Mouse (Mus musculus): ENCODE measurements around the gene Hoxa3. TPM values are rescaled to one million over a fixed set of nuclear protein-coding genes. Genes with fewer than 3 reads are reported as not detected.

Gene Hoxa3
- polyA plus RNA-seq (2016; fragmentation: Nextera tagmentation; extraction: Ambion mirVana): 13.7 and 19.5 TPM in 2 replicates

DNA sequence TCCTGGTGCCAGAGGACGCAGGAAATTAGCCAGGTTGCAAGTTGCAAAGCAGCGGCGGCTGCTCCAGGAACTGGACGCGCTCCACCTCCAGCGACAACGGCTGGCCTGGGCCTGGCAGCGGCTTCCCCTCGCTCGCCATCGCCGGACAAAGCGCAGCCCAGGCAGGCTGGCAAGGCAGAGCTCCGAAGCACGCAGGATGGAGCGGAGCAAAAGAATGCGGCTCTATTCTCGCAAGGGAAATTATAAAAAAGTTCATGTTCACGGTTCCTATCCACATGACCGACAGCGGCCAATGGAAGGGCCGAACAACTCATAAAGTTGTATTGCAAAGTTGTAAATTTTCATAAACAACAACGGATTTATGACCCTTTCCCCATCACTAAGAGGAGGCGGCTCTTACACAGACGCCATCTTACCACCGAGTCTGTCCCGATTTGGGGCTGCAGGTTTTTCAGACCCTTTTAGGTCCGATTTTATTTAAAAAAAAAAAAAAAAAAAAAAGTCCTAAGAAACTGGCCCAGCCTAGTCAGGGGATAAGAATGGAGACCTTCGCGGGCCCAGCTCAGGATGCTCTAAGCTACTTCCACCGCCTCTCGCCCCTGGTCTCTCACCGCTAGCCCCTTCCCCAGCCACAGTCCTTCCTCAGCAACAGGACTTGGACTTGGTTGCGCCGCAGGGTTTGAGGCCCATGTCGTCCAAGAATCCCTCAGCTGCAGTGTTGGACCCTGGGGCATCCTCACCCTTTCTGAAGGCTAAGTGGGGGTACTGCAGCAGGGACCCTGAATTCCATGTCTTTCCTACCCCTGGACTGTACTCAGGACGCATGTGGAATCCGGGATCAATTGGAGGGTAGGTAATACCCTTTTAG is at the start of gene Hoxa3, which contains the start of gene Gm28308:
Gene Hoxa3, minus strand, starts transcription at position 218 of the 868 bp plus-strand sequence.
Gene Gm28308, minus strand, starts transcription at position 221 of the 868 bp plus-strand sequence.
- H3K27me3 ChIP-seq: peaks cover 98% of the 10 kb centered on the region
- H3K9ac ChIP-seq: no peak within 1 kb of the TSS
- H3K36me3 ChIP-seq: no peaks in the 10 kb centered on the region
- ATAC-seq (ENCODE audit: low FRiP score): no peak
- H3K27ac ChIP-seq: no peak within 1 kb of the TSS
- H3K9me3 ChIP-seq (replicated peaks): no peaks in the 10 kb centered on the region
- 0 out of 2 replicates have a peak within 1 kb of the TSS, but pooled peaks have one; percentile 13 for H3K4me2 ChIP-seq (replicated peaks)
- peak within 1 kb of the TSS; percentile 10; the same call in 1 of the 2 replicates for H3K4me3 ChIP-seq
- H3K4me1 ChIP-seq: peaks cover 21% of the 10 kb centered on the region
- WGBS: 3% methylated on average over 38 of the region's 38 CpGs

DNA sequence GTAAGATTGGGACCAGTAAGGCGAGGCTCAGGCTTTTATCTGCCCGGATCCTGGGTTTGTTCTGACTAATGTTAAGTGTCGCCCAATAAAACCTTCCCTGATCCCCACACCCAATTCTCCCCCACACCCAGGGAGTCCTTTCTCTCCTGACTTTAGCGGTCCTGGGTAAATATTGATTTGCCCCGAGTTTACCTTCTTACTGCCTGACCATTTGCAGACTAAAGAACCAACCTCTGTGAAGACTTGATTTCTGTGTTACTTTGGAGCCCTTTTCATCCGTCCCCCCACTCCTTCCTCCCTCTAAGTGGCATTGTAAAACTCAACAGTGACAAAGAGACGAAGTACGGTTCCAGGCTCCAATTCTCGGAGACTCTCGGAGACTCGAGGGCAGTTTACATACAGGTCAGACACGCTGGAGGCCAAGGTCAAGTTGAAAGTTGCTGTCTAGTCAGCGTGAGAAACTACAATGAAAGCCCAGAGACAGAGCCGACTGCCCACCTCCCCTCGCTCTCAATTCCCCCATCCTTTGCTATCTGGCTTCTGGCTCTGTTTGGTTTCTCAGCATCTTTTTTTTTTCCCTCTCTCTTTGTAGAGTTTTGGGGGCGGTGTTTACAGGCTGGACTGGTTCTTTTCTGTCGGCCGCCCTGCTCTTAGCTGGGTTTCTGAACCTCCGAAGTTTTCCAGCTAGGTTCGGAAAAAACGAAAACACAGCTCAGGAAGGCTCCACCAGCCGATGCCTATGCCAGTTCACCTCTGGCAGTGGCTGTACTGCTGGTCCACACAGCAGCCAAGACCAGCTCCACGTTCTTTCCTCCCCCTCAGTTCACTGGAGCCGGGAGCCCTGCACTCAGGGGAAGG is 49.6 kb upstream of the Hoxa3 start:
- 1% methylated on average over 24 of the region's 24 CpGs for WGBS
- no peak overlapping the region for H3K4me3 ChIP-seq
- H3K36me3 ChIP-seq: no peaks in the 10 kb centered on the region

DNA sequence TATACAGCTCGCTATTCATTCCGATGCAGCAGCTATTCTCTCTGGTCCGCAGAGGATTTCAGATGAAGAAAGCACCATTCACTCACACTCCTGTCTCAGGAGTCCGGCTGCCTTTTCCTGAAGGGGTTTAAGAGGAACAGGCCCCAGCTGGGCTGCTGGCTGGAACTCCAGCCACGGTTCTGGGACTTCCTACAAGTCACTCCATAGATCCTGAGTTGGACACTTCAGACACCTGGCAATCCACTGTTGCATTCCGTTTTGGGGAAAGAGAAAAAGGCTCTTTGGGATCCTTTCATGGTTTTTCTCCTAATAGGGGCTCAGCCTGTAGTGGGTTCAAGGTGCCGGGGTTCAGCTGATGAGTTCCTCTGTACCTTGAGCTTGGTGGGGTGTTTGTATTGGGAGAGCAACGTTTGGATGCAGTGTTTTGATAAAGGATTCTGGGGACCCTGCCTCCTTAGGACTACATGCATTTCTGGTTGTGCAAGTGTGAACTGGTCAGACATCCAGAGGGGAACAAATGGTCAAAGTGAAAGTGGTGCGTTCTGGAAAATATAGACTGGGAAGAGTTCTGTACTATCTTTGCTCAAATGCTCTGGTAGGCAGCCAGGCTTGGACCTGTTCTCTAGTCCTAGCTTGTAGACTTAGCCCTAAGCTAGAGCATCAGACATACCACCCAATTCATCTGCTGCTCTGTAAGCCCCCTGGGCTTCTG is 48.8 kb upstream of the Hoxa3 start:
- Histone ChIP-seq H3K9me3 (replicated peaks) (no peaks in the 10 kb centered on the region), H3K36me3 (no peaks in the 10 kb centered on the region), H3K4me3 (no peak overlapping the region), H3K27me3 (peaks cover 91% of the 10 kb centered on the region), H3K9ac (no peak overlapping the region), H3K27ac (no peak overlapping the region), H3K4me1 (peaks cover 9% of the 10 kb centered on the region), H3K4me2 (replicated peaks) (no peak overlapping the region)
- no peak for ATAC-seq (ENCODE audit: low FRiP score)
- 2% methylated on average over 9 of the region's 9 CpGs for WGBS

More for the DNA sequence above, 49.6 kb upstream of the Hoxa3 start:
- no peaks in the 10 kb centered on the region for H3K9me3 ChIP-seq (replicated peaks)
- H3K27me3 ChIP-seq: peaks cover 89% of the 10 kb centered on the region
- no peak overlapping the region for H3K4me2 ChIP-seq (replicated peaks)
- no peak overlapping the region for H3K9ac ChIP-seq
- peaks cover 9% of the 10 kb centered on the region for H3K4me1 ChIP-seq
- H3K27ac ChIP-seq: no peak overlapping the region
- no peak for ATAC-seq (ENCODE audit: low FRiP score)

DNA sequence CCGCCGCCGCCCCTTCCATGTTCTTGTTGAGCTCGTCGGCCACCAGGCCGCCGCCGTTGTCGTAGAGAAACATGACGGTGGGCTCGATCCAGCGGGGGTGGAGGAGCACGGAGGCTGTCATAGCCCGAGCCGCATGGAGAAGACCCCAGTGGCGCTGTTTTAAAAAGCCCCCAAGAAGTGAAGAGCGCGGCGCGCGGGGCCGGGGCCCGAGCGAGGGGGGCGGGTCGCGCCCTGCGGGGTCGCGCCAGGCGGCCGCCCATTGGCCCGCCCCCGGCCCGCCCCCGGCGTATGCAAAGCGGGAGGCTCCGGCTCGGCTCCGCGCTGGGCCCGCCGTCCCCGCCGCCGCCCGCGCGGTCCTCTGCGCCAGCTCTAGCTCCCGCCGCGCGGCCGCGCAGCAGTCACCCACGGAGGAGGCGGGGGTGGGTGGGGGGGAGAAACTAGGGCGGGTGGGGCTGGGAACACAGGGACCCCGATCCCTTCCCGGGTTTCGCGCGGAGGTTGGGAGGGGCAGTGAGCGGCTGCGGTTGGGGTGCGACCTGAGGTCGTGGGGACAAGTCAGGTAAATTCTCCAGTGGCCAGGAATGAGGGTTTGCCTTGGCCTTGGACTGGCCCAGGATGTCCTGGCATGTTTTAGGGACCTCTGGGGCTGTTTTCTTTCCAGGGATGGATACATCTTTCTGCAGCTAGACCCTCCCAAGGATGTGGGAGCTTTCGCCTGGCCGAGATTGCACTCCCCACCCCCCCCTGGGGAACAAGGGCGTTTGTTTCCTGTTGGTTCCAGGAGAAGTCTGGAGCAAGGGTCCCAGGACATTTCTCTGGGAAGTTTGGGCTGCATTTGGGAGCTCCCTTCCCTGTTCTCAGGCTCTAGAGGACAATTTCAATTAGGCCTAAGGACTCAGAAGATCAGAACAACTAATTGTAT is 47.8 kb upstream of the Hoxa3 start, which contains the start of gene Hoxa13:
Gene Hoxa13, minus strand, starts transcription at position 227 of the 922 bp plus-strand sequence.
- Histone ChIP-seq H3K27me3 (peaks cover 90% of the 10 kb centered on the region), H3K36me3 (no peaks in the 10 kb centered on the region), H3K9me3 (replicated peaks) (no peaks in the 10 kb centered on the region), H3K9ac (no peak within 1 kb of the TSS), H3K27ac (no peak within 1 kb of the TSS), H3K4me3 (peak within 1 kb of the TSS; percentile 26), H3K4me1 (peaks cover 9% of the 10 kb centered on the region), H3K4me2 (replicated peaks) (peak within 1 kb of the TSS; percentile 41)
- no peak for ATAC-seq (ENCODE audit: low FRiP score)
- WGBS: 2% methylated on average over 44 of the region's 72 CpGs

DNA sequence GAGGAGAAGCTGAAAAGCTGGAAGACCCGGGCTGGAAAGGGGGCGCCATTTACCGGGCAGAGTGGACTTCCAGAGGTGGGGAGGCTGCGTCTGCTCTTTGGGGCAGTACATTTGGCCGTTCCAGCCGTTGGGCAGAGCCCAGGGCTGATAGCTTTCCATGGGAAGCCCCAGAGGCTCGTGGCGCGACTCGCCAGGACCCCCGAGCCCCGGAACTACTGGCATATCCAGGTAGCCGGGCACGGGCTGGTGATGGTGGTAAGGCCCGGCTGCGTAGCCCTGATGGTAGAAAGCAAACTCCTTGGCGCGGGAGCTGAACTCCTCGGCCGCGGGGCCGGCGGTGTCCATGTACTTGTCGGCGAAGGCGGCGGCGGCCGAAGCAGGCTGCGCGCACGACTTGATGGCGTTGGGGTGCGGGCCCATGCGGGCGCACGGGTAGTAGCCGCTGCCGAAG is 46.7 kb upstream of the Hoxa3 start:
- no peak for ATAC-seq (ENCODE audit: low FRiP score)
- H3K27me3 ChIP-seq: peaks cover 90% of the 10 kb centered on the region
- no peaks in the 10 kb centered on the region for H3K9me3 ChIP-seq (replicated peaks)
- H3K9ac ChIP-seq: no peak overlapping the region
- H3K27ac ChIP-seq: no peak overlapping the region
- peaks cover 9% of the 10 kb centered on the region for H3K4me1 ChIP-seq
- peak overlapping the region; percentile 16 for H3K4me3 ChIP-seq
- WGBS: 0% methylated on average over 39 of the region's 39 CpGs
- H3K4me2 ChIP-seq (replicated peaks): peak overlapping the region; percentile 41; the same call in 1 of the 2 replicates
- no peaks in the 10 kb centered on the region for H3K36me3 ChIP-seq

DNA sequence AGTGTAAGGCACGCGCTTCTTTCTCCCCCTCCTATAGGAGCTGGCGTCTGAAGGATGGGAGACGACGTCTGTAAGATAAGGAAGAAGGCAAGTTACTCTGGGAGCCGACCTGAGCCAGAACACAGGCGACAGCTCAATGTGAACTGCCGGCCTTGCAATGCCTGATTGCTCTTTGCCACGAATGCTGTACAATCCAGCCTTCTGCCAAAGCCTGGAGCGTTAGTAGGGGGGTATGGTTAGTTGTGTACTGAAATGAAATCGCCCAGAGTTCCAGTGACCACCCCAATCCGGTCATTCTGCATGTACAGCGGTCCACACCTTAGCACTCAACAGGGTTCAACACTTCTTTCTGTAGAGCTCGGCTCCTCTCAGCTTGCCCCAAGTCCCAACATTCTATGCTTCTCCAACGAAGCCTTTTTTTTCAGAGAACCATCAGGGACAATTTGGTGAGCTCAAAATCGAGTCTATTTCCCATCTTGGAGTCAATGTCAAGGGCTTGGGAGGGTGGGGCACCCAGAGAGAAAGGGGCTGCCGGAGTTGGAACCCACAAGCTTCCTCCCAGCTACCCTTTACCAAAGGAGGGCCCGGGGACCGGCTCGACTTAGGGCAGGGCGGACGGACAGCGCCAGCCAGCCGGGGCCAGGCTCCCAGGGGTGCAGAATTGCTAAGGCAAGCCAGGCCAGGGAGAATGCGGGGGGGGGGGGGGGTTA is 46.1 kb upstream of the Hoxa3 start:
- WGBS: under 1% methylated on average over 25 of the region's 25 CpGs
- no peaks in the 10 kb centered on the region for H3K9me3 ChIP-seq (replicated peaks)
- H3K36me3 ChIP-seq: no peaks in the 10 kb centered on the region
- H3K4me1 ChIP-seq: peaks cover 9% of the 10 kb centered on the region
- H3K27ac ChIP-seq: no peak overlapping the region
- H3K4me2 ChIP-seq (replicated peaks): 0 out of 2 replicates have a peak overlapping the region, but pooled peaks have one; percentile 41
- H3K4me3 ChIP-seq: 0 out of 2 replicates have a peak overlapping the region, but pooled peaks have one; percentile 16
- H3K9ac ChIP-seq: no peak overlapping the region
- ATAC-seq (ENCODE audit: low FRiP score): no peak
- peaks cover 86% of the 10 kb centered on the region for H3K27me3 ChIP-seq

DNA sequence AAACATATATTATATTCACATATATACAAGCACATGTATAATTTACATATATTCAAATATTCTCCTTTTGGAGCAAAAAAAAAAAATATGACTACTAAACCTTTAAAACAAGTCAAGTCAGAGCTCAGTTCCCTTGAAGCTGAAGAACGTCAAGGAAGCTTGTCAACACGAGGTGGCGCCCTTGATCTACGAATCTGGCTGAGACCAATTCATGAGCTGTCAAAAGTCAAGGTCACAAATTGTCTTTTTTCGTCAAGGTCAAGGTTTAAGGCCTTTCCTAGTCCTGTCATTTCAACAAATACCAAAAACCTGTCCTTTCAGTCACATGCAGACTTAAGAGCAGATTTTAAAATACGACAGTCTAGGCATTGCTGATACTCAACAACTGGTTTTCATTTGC is 43.8 kb upstream of the Hoxa3 start:
- no peak overlapping the region for H3K27ac ChIP-seq
- no peak overlapping the region for H3K9ac ChIP-seq
- H3K4me3 ChIP-seq: no peak overlapping the region
- H3K27me3 ChIP-seq: peaks cover 86% of the 10 kb centered on the region
- no peaks in the 10 kb centered on the region for H3K9me3 ChIP-seq (replicated peaks)
- no peaks in the 10 kb centered on the region for H3K36me3 ChIP-seq
- peaks cover 12% of the 10 kb centered on the region for H3K4me1 ChIP-seq
- ATAC-seq (ENCODE audit: low FRiP score): no peak
- H3K4me2 ChIP-seq (replicated peaks): no peak overlapping the region
- WGBS: under 1% methylated on average over 6 of the region's 6 CpGs

DNA sequence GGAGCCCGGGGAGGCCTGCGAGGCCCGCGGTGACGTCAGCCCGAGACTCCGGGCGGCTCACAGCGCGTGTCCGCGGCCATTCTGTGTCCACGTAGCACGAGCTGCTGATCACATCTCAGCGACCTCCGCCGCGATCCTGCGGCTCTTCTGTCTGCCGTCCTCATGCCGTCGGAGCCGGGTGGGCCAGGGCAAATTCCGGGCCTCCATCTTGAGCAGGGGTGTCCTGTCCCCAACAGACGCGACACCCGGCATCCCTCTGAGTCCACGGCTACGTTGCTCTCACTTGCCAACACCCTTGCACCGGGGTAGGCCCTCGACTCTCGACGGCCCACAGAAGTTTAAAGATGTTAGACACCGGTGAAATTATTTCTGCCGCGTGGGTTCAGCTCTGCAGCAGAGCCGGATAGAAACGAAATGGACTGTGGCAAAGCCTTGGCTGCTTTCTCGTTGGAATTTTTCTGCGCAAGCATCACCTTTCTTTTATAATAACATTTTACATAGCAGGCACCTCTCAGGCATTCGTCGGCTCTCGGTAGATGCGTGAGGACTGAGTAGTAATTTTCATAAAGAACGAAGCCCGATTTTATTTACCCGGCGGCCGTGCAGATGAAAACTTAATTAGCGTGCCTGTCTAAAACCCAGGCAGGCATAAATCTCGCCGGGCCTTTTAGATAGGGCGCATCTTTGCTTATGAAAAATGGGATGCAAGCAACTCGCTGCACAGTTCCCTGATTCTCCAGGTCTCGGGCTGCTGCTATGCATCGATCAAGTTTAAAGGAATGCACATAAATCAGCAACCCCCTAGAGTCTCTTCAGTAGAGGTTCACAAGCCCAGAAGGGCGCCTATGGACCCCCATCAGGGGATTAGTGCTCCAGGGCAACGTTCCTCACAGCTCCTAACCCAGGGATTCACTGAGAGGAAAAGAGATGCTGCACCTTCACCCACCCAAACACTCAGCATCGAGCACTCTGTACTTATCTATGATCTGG is 40.7 kb upstream of the Hoxa3 start:
- Histone ChIP-seq H3K9me3 (replicated peaks) (no peaks in the 10 kb centered on the region), H3K4me3 (no peak overlapping the region), H3K27ac (no peak overlapping the region), H3K27me3 (peaks cover 92% of the 10 kb centered on the region), H3K4me2 (replicated peaks) (no peak overlapping the region), H3K4me1 (0 out of 2 replicates have a peak, but pooled peaks cover 2% of the 10 kb centered on the region), H3K9ac (no peak overlapping the region), H3K36me3 (no peaks in the 10 kb centered on the region)
- ATAC-seq (ENCODE audit: low FRiP score): no peak
- 1% methylated on average over 59 of the region's 59 CpGs for WGBS

DNA sequence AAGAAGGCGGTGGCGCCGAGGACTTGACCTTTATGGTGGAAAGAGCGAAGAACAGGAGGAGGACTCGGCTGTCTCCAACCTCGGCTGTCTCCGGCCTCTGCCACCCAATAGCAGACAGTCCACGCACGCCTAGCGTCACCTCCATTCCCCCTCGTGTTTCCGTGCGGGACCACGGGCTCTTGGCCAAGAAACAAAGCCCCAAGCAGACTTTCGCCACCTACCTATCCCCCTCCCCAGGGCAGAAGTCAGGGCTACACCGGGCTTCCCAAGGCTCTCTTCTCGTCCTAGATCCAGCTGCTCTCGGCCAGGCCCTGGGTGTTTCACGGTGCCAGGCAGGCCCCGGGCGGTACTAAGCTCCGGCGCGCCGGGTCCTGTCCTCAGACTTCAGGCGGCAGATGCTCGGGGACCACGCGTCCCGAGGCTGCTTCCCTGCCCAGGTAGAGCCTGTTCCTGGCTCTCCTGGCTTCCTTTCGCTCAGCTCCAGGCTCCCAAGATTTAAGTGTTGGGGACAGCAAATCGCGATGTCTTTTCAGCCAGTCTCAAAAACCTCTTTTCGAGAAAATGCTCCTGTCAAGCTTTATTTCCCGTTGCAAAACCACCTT is 39.7 kb upstream of the Hoxa3 start:
- no peaks in the 10 kb centered on the region for H3K36me3 ChIP-seq
- H3K4me1 ChIP-seq: 0 out of 2 replicates have a peak, but pooled peaks cover 2% of the 10 kb centered on the region
- H3K27ac ChIP-seq: no peak overlapping the region
- no peaks in the 10 kb centered on the region for H3K9me3 ChIP-seq (replicated peaks)
- peaks cover 92% of the 10 kb centered on the region for H3K27me3 ChIP-seq
- ATAC-seq (ENCODE audit: low FRiP score): no peak
- H3K9ac ChIP-seq: no peak overlapping the region
- no peak overlapping the region for H3K4me3 ChIP-seq
- H3K4me2 ChIP-seq (replicated peaks): no peak overlapping the region
- WGBS: under 1% methylated on average over 35 of the region's 35 CpGs

All from hindbrain, embryonic 12.5 days (tissue).